Mouse (Mus musculus) spleen, embryonic (tissue): Measurements from ENCODE around the gene Uqcrc1.

Experiments used
- CTCF ChIA-PET: fragments of 350-600 bp; sonication (Branson Sonifier 250); formaldehyde crosslinking; loops from one replicate; lab custom pipeline; 2022; lab: Charles Lee

Gene Uqcrc1

GRCm38 (mm10) chr9:108983209-108983608, 46.8 kb downstream of the Uqcrc1 start:
- CTCF ChIA-PET: no interaction called here

- CTCF ChIA-PET: no interaction called here
Measured at GRCm38 (mm10) chr9:108985710-108986109, 49.3 kb downstream of the Uqcrc1 start, which contains the start of gene Ucn2. Gene Ucn2, plus strand, starts transcription at chr9:108986010.

GRCm38 (mm10) chr9:108987704-108988350, 51.4 kb downstream of the Uqcrc1 start:
- CTCF ChIA-PET: no interaction called here

DNA sequence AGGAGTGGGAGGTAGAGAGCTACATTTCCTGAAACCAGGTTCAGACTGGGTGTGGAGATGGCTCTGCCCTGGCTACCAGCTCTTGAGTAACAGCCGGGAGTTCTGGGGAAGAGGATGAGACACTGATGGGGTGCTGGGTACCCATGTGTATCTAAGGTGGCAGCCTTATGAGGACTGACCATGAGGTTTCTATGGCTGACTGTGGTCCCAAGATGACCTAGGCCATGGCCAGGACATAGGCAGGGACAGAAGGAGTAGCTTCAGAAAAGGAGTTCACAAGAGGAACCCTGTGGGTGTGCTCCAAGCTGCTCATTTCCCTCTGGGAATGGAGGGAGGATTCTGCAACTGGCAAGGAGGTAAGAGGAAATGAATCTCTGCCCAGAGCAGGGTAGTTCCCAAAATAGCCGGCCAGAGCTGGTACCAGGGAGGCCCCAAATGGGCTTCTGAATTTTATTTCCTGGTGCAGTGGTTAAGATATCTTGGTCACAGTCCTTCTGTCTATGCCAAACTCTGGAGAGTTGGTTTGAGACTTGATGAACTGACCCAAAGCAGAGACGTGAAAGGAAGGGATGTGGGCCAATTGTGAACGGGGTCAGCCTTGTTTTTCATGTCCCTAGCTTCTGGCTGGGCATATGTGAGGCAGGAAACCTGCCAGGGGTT, 53.5 kb downstream of the Uqcrc1 start:
- CTCF ChIA-PET: interaction anchor here (0.6 kb wide), 1 partner anchor 148 kb away, joined by 9 read pairs; no protein-coding TSS in a partner anchor

GRCm38 (mm10) chr9:108990462-108990820, 54.0 kb downstream of the Uqcrc1 start:
- CTCF ChIA-PET: interaction anchor here (0.6 kb wide), 2 partner anchors 148 to 643 kb away, joined by 4 to 9 read pairs; partner anchors contain the start of gene Usp4

- CTCF ChIA-PET: interaction anchor here (0.8 kb wide), 1 partner anchor 127 kb away, joined by 4 read pairs; no protein-coding TSS in a partner anchor
Measured at GRCm38 (mm10) chr9:108991428-108992084, 55.1 kb downstream of the Uqcrc1 start, which contains the start of gene Pfkfb4. Gene Pfkfb4, plus strand, starts transcription at chr9:108991778.

DNA sequence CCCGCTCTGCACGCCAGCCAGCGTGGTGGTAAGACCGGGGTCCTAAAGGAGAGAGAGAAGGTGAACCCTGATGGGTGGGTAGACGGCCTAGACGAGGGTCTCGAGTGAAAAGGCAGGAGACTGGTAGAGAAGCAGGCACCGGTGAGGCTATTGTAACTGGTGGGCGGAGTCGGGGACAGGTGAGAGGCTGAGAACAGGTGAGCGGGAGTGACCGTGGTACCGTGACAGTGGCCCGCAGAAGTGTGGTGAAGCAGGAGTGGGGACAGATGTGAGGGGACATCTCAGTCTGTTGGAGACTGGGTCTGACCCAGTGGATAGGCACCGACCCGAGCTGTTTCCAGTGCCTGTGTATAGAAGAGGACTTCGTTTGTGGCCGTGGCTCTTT, 55.6 kb downstream of the Uqcrc1 start:
- CTCF ChIA-PET: interaction anchor here (0.6 to 0.8 kb wide), 2 partner anchors 24 to 127 kb away, joined by 4 to 5 read pairs; no protein-coding TSS in a partner anchor

DNA sequence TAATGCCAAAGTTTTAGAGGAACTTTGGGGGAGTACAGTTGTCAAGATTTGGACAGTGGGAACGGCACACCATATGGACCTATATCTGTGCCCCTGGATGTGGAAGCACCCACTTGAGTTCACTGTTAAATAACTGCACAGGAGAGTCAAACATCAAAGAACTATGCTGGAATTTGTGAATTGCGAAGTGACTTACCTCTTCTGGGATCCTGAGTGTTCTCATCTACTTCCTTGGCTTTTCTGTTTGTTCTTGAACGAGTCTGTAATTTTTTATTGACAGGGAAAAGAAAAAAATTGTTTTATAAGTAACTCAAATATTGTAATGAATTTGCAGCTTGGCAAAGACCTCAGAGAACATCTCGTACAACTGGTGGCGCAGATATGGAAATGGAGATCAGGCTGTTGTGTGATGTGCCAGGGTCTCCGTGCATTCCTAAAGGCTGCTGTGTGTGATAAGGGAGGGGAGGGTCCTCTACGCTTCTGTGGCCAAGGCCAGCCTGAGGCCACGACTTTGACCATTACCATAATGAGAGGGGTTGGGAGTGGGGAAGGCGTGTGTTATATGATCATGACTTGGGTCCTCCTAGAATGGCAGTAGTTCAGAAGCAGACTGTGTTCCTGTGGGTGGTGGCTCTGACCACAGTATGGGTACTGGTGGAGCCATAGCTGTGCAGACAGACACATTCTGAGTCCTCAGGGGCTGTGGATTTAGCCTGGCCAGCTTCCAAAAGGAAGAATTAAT, 56.4 kb downstream of the Uqcrc1 start:
- CTCF ChIA-PET: interaction anchor here (0.6 kb wide), 1 partner anchor 23 kb away, joined by 5 read pairs; no protein-coding TSS in a partner anchor

DNA sequence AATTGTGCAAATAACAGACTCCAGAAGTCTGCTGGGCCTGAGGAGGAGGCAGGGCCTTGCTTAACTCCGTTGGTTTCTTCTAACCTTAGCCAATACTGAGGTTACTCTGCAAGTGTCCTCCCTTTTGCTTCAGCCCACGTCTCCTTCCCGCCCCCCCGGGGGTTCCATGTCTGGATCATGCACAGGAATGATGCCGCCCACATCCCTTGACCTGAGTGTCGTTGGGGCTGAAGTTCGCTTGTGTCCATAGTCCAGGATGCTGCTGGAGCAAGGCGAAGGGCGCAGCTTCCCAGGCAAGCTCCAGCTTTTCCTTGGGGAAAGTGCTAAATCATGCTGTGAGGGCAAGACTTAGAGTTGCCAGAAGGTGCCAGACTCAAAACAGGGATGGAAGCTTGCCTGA, 60.0 kb downstream of the Uqcrc1 start:
- CTCF ChIA-PET: no interaction called here

- CTCF ChIA-PET: no interaction called here
Measured at GRCm38 (mm10) chr9:108998287-108999166, 62.1 kb downstream of the Uqcrc1 start.

GRCm38 (mm10) chr9:108999167-108999526, 62.7 kb downstream of the Uqcrc1 start:
- CTCF ChIA-PET: no interaction called here
